Mouse (Mus musculus) midbrain, postnatal 0 days (tissue): ENCODE results near the gene Akna. TPM values are rescaled to one million over a fixed set of nuclear protein-coding genes. Genes with fewer than 3 reads are reported as not detected.

Source experiments
- ATAC-seq: fragments of 200-750 bp; cut with Nextera tagmentation; 2 replicates; pipeline ENCODE4 v1.8.0; 2017; ENCODE audit warnings: moderate number of reproducible peaks, mild to moderate bottlenecking, moderate TSS enrichment, moderate library complexity; ENCODE audit not compliant: low FRiP score
- DNase-seq: peaks from one replicate; pipeline ENCODE4 v3.0.0-alpha.2; 2015; ENCODE audit warnings: low spot score
- H3K27ac ChIP-seq: fragments of 300-500 bp; sonication (generic); 2 replicates; pipeline ENCODE4 v1.5.1; 2014; ENCODE audit warnings: low read depth, mild to moderate bottlenecking, low read length, mixed read lengths
- H3K27me3 ChIP-seq: fragments of 300-500 bp; sonication (generic); 2 replicates; pipeline ENCODE4 v1.6.1; 2014; ENCODE audit warnings: low read length, control low read depth, mixed read lengths; ENCODE audit not compliant: insufficient read depth
- H3K36me3 ChIP-seq: fragments of 300-500 bp; sonication (generic); 2 replicates; pipeline ENCODE4 v1.6.1; 2014; ENCODE audit warnings: low read length, control low read depth, mixed read lengths; ENCODE audit not compliant: insufficient read depth
- H3K4me1 ChIP-seq: fragments of 300-500 bp; sonication (generic); 2 replicates; pipeline ENCODE4 v1.6.1; 2014; ENCODE audit warnings: mild to moderate bottlenecking, control low read depth, antibody characterized with exemption, low read length, mixed read lengths; ENCODE audit not compliant: insufficient read depth
- H3K4me2 ChIP-seq: fragments of 300-500 bp; sonication (generic); 2 replicates; pipeline ENCODE4 v1.6.1; 2014; ENCODE audit warnings: low read depth, mild to moderate bottlenecking, low read length, mixed read lengths; ENCODE audit not compliant: poor library complexity, severe bottlenecking
- H3K4me3 ChIP-seq: fragments of 300-500 bp; sonication (generic); 2 replicates; pipeline ENCODE4 v1.5.1; 2014; ENCODE audit warnings: low read depth, mild to moderate bottlenecking, low read length, moderate library complexity
- H3K9ac ChIP-seq: fragments of 300-500 bp; sonication (generic); replicated peaks from 2 replicates; pipeline ENCODE4 v1.6.1; 2014; ENCODE audit warnings: mild to moderate bottlenecking, low read length, moderate library complexity, mixed read lengths; ENCODE audit not compliant: poor library complexity, severe bottlenecking
- H3K9me3 ChIP-seq: fragments of 300-500 bp; sonication (generic); 2 replicates; pipeline ENCODE4 v1.6.1; 2016; ENCODE audit warnings: low read length, control low read depth
- CTCF ChIP-seq: IDR thresholded peaks from 2 replicates; pipeline ENCODE4 v1.5.1; 2016; ENCODE audit warnings: antibody characterized with exemption, mild to moderate bottlenecking
- WGBS: fragments of 180-500 bp; shearing (Covaris S2); extraction: QIAGEN DNeasy Blood & Tissue Kit; methylation state at CpG from one replicate; pipeline ENCODE4 v1.1.7; 2014; 5-methylcytosine and 5-hydroxymethylcytosine counted together
- polyA plus RNA-seq: library from polyadenylated mRNA; unstranded; fragments of >200 nt; fragmentation: Nextera tagmentation; extraction: Ambion mirVana; gene quantifications from 2 replicates; pipeline ENCODE4 v1.2.1, GENCODE M21; 2015
- total RNA-seq: library from RNA; depleted of rRNA; stranded (reverse); fragments of >200 nt; gene quantifications from 2 replicates; pipeline ENCODE4 v1.2.3, GENCODE M21; 2014

Akna gene
- total and polyA plus RNA-seq, 2 experiments from 2014 or later: 2.1 to 5.3 TPM

DNA sequence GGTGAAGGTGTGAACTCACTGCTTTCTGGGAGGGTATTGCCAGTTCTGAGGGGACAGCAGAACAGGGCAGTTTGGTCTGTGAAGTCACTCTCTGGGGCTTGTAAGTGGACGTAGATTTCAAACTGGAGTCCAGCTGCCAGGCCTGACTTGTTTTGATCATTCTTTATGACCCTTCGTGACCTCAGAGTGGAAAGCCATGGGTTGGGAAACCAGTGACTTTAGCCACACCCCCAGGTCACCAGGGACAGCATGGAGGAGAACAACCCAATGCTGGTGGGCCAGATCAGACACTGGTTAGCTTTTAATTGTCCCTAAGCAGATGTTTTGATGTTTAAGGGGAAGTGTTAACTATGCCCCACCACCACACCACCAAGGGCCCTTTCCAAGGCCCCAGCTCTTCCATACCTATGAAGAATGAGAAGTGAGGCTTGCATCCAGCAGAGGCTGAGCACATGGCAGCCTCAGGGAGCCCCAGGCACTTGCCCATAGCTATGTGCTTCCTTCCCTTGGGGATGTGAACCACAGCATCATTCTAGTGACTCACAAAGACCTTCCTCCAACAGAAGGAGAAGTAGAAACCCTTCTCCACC, 46.1 kb downstream of the Akna start:
- Histone ChIP-seq H3K4me2 (no peak overlapping the region), H3K27me3 (no peaks in the 10 kb centered on the region), H3K9ac (no peak overlapping the region), H3K36me3 (no peaks in the 10 kb centered on the region), H3K27ac (no peak overlapping the region), H3K9me3 (no peaks in the 10 kb centered on the region), H3K4me3 (no peak overlapping the region), H3K4me1 (no peaks in the 10 kb centered on the region)
- TF ChIP-seq CTCF: no peak
- no peak for DNase-seq
- no peak for ATAC-seq
- WGBS: 70% methylated on average over 2 of the region's 2 CpGs

DNA sequence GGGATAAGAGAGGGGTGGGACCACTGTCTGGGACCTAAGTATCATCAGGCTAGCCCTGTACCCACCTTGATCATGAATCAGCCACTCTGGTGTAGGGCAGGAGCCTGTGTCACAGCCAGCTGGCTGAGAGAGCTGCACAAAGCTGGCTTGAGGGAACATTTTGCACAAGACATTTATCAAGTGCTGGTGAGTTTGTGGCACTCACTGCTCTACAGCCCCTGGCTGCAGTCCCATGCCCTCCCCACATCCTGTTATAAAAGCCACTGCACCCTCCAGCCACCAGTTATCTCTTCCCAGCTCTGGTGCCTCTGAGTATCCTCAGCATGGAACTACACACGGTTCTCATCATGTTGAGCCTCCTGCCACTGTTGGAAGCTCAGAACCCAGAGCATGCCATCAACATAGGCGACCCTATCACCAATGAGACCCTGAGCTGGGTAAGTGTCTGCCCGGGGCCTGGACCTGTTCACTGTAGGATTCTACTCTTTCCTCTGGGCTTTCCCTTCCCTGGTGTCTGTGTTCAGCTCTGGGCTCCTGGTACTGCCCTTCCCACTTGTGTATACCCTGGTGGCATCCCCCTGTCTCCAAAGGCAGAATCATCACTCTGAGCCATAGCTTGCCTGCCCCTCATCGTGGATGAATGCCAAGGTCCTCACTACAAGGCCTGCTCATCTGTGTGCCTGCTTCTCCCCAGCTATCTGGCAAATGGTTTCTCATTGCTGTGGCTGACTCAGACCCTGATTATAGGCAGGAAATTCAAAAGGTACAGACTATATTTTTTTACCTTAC, 47.1 kb downstream of the Akna start, which contains the start of gene Orm3:
Gene Orm3, plus strand, starts transcription at position 286 of the 789 bp plus-strand sequence.
- Histone ChIP-seq H3K36me3 (no peaks in the 10 kb centered on the region), H3K27ac (no peak within 1 kb of the TSS), H3K4me2 (no peak within 1 kb of the TSS), H3K27me3 (no peaks in the 10 kb centered on the region), H3K4me1 (no peaks in the 10 kb centered on the region), H3K4me3 (no peak within 1 kb of the TSS), H3K9ac (no peak within 1 kb of the TSS), H3K9me3 (no peaks in the 10 kb centered on the region)
- no peak for DNase-seq
- ATAC-seq: no peak
- WGBS: 81% methylated on average over 4 of the region's 4 CpGs
- no peak for TF ChIP-seq CTCF

DNA sequence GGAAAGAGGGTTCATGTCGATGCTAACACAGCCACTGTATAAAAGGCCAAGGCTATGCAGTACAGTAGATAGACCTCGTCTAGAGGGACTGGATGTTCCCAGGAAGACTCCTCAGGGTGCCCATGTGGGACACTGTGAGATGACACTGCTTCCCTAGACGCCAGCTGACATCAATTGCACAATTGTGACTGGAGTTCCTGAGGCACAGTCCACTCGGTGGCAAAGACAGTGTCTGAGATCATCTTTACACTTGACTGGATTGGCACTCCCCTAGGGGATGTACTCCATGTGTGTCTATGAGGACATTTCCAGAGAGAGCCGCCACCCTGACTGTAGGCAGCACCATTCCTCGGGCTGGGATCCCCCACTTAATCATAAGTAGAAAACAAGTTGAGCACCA, 54.6 kb downstream of the Akna start:
- H3K9me3 ChIP-seq: no peaks in the 10 kb centered on the region
- no peaks in the 10 kb centered on the region for H3K27me3 ChIP-seq
- DNase-seq (no peak), ATAC-seq (no peak)
- no peak overlapping the region for H3K9ac ChIP-seq
- H3K4me2 ChIP-seq: no peak overlapping the region
- TF ChIP-seq CTCF: no peak
- H3K4me1 ChIP-seq: no peaks in the 10 kb centered on the region
- no peaks in the 10 kb centered on the region for H3K36me3 ChIP-seq
- WGBS: 68% methylated on average over 6 of the region's 6 CpGs
- no peak overlapping the region for H3K4me3 ChIP-seq
- no peak overlapping the region for H3K27ac ChIP-seq

DNA sequence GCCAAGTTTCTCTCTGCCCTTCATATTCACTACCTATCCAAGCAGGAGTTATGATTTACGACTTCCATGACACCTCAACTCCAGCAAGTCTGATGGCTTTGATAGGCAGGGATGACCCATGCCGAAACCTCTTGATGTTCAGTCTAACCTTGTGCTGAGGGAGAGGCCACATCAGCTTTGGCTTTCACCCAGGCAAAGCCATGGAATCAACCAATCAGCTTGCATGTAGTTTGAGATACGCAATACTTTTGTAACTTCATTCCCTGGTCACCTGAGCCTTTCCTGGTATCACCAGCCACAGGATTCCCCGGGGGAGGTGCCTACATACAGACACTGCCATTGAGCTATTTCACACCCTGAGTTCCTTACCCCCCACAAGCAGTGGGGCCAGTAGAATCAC, 56.5 kb downstream of the Akna start:
- Histone ChIP-seq H3K9me3 (no peaks in the 10 kb centered on the region), H3K36me3 (no peaks in the 10 kb centered on the region), H3K9ac (no peak overlapping the region), H3K27ac (no peak overlapping the region), H3K4me2 (no peak overlapping the region), H3K4me1 (no peaks in the 10 kb centered on the region), H3K27me3 (no peaks in the 10 kb centered on the region), H3K4me3 (no peak overlapping the region)
- no peak for TF ChIP-seq CTCF
- 94% methylated on average over 4 of the region's 4 CpGs for whole genome bisulfite sequencing
- no peak for DNase-seq
- ATAC-seq: no peak

DNA sequence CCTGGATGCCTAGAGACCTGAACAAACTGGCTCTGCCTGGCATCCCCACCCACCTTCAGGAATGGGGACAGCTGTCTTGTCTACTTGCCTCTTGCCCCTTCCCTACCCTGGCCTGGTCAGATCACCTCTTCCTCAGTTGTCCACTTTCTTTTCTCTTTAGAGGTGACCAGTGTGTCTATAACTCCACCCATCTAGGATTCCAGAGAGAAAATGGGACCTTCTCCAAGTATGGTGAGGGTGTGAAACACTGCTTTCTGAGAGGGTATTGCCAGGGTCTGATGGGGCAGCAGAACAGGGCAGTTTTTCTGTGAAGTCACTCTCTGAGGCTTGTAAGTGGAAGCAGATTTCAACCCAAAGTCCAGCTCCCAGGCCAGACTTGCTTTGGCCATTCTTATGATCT, 57.9 kb downstream of the Akna start:
- no peak overlapping the region for H3K9ac ChIP-seq

DNA sequence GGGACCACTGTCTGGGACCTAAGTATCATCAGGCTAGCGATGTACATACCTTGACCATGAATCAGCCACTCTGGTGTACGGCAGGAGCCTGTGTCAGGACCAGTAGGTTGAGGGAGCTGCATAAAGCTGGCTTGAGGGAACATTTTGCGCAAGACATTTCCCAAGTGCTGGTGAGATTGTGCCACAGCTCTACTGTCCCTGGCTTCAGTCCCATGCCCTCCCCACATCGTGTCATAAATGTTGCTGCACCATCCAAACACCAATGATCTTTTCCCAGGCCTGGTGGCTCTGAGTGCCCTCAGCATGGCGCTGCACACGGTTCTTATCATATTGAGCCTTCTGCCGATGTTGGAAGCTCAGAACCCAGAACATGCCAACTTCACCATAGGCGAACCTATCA, 58.9 kb downstream of the Akna start, which contains the start of gene Orm1:
Gene Orm1, plus strand, starts transcription at position 266 of the 400 bp plus-strand sequence.
- DNase-seq: no peak
- 84% methylated on average over 8 of the region's 8 CpGs for WGBS
- TF ChIP-seq CTCF: no peak

More for the DNA sequence above, 57.9 kb downstream of the Akna start:
- ATAC-seq: no peak
- no peaks in the 10 kb centered on the region for H3K4me1 ChIP-seq
- H3K27ac ChIP-seq: no peak overlapping the region
- H3K36me3 ChIP-seq: no peaks in the 10 kb centered on the region
- no peak overlapping the region for H3K4me2 ChIP-seq
- no peak overlapping the region for H3K4me3 ChIP-seq
- no peak for DNase-seq
- H3K27me3 ChIP-seq: no peaks in the 10 kb centered on the region
- H3K9me3 ChIP-seq: no peaks in the 10 kb centered on the region
- no peak for TF ChIP-seq CTCF

More for the DNA sequence above, 58.9 kb downstream of the Akna start, which contains the start of gene Orm1:
- H3K9me3 ChIP-seq: no peaks in the 10 kb centered on the region
- no peaks in the 10 kb centered on the region for H3K4me1 ChIP-seq
- H3K27me3 ChIP-seq: no peaks in the 10 kb centered on the region
- no peaks in the 10 kb centered on the region for H3K36me3 ChIP-seq
- ATAC-seq: no peak
- no peak within 1 kb of the TSS for H3K4me3 ChIP-seq
- no peak within 1 kb of the TSS for H3K27ac ChIP-seq
- no peak within 1 kb of the TSS for H3K9ac ChIP-seq
- H3K4me2 ChIP-seq: no peak within 1 kb of the TSS
